Mouse (Mus musculus): ENCODE measurements around the gene Mefv. TPM values are rescaled to one million over a fixed set of nuclear protein-coding genes. Genes with fewer than 3 reads are reported as not detected.
"Not testable (repeated sequence)": the region's sequence is repeated elsewhere in the genome, so short reads cannot be mapped to it uniquely, and the experiment has no call there.

Mefv gene
- polyA plus RNA-seq, 1 experiment from 2014 or later, result 0.06 TPM

- Histone ChIP-seq H3K4me3 (replicated peaks) (no peak overlapping the region), H3K36me3 (no peaks in the 10 kb centered on the region), H3K9me3 (no peaks in the 10 kb centered on the region), H3K9ac (no peak overlapping the region), H3K27me3 (replicated peaks) (no peaks in the 10 kb centered on the region), H3K27ac (no peak overlapping the region), H3K4me1 (no peaks in the 10 kb centered on the region), H3K4me2 (no peak overlapping the region)
- 62% methylated on average over 1 of the region's 1 CpGs for WGBS
- no peak for ATAC-seq (ENCODE audit: insufficient read depth, low FRiP score, low read depth)
Observed at GRCm38 (mm10) chr16:3700893-3701292, 17.0 kb downstream of the Mefv start.

GRCm38 (mm10) chr16:3699281-3699680 is 18.6 kb downstream of the Mefv start:
- WGBS, result 75% methylated on average over 8 of the region's 8 CpGs
- no peaks in the 10 kb centered on the region for H3K27me3 ChIP-seq (replicated peaks)
- no peak overlapping the region for H3K4me3 ChIP-seq (replicated peaks)
- H3K36me3 ChIP-seq, result no peaks in the 10 kb centered on the region
- H3K9me3 ChIP-seq, result no peaks in the 10 kb centered on the region
- H3K9ac ChIP-seq, result no peak overlapping the region
- ATAC-seq (ENCODE audit: insufficient read depth, low FRiP score, low read depth), result no peak
- no peaks in the 10 kb centered on the region for H3K4me1 ChIP-seq
- H3K4me2 ChIP-seq, result no peak overlapping the region
- H3K27ac ChIP-seq, result no peak overlapping the region

- WGBS, result 48% methylated on average over 20 of the region's 20 CpGs
- H3K9me3 ChIP-seq; ATAC-seq (ENCODE audit: insufficient read depth, low FRiP score, low read depth); H3K4me2 ChIP-seq; H3K27ac ChIP-seq; H3K27me3 ChIP-seq (replicated peaks); H3K4me1 ChIP-seq; H3K36me3 ChIP-seq; H3K9ac ChIP-seq; H3K4me3 ChIP-seq (replicated peaks): not testable (repeated sequence)
Observed at GRCm38 (mm10) chr16:3689608-3690007, 28.3 kb downstream of the Mefv start.

Other genes with a start within 250 kb of the Mefv start
- gene Olfr161, start 127.1 kb downstream of the Mefv start, polyA plus RNA-seq (2015; fragmentation: Nextera tagmentation; extraction: Ambion mirVana), result not detected in 2 replicates
- 45.3 and 46.8 TPM in 2 replicates for gene Zfp263, start 26.0 kb upstream of the Mefv start, polyA plus RNA-seq (2015; fragmentation: Nextera tagmentation; extraction: Ambion mirVana)
- gene Olfr15, start 112.8 kb upstream of the Mefv start, polyA plus RNA-seq (2015; fragmentation: Nextera tagmentation; extraction: Ambion mirVana), result not detected in 2 replicates
- 1.0 and 1.5 TPM in 2 replicates for gene Zfp174, start 129.2 kb upstream of the Mefv start, polyA plus RNA-seq (2015; fragmentation: Nextera tagmentation; extraction: Ambion mirVana)
- gene Naa60, start 154.3 kb upstream of the Mefv start, polyA plus RNA-seq (2015; fragmentation: Nextera tagmentation; extraction: Ambion mirVana), result 40.3 and 41.0 TPM in 2 replicates
- gene Zfp597, start 166.5 kb upstream of the Mefv start, polyA plus RNA-seq (2015; fragmentation: Nextera tagmentation; extraction: Ambion mirVana), result 6.0 and 6.2 TPM in 2 replicates
- 1.3 and 1.5 TPM in 2 replicates for gene Gm20695, start 166.6 kb upstream of the Mefv start, polyA plus RNA-seq (2015; fragmentation: Nextera tagmentation; extraction: Ambion mirVana)
- gene 1700037C18Rik, start 190.6 kb upstream of the Mefv start, polyA plus RNA-seq (2015; fragmentation: Nextera tagmentation; extraction: Ambion mirVana), result 5.1 and 6.9 TPM in 2 replicates
- gene Cluap1, start 190.7 kb upstream of the Mefv start, polyA plus RNA-seq (2015; fragmentation: Nextera tagmentation; extraction: Ambion mirVana), result 21.1 and 21.8 TPM in 2 replicates

Data from stomach, embryonic 15.5 days (tissue).